Mouse (Mus musculus): ENCODE results near the gene Plxdc1. TPM values are rescaled to one million over a fixed set of nuclear protein-coding genes. Genes with fewer than 3 reads are reported as not detected.

Gene Plxdc1
- total RNA-seq, 2 experiments from 2014 or later = 42.2 to 46.7 TPM

DNA sequence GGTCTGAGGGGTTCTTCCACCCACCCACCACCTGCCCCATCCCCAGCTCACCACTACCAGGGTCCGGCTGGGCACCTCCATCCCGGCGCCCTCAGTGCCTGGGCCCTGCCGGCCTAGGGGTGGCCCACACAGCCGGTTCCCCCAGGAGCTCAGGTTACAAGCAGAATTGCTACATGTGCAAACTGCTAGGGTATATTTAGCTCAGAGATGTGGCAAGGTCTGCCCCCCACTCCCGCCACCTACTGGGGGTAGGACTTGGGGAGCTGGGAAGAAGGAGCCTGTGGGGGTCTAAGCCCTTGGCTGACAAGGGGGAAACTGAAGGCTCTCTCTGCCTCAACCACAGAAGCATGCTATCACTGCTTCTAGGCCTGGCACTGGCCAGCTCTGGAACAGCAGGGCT is 32.0 kb upstream of the Plxdc1 start:
- DNase-seq (ENCODE audit: low spot score in 2 of 2) = no peak

DNA sequence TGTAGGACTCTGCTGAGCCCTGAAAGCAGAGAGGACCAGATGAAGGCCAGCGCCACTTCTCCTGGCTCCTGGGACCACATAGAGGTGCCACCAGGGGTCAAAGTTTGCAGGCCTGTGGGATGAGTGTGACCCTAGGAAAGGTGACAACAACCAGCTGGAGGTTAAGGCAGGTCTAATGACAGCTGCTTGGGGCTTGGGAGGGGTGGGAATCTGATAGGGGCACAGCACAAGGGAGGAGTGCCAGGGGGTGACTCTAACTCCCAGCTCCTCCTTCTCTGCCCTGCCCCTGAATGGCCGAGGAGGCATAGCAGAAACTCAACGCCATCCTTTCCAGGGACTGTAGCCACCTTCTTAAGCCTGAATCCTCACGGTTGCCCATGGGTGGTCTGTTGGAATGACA is 30.6 kb upstream of the Plxdc1 start:
- DNase-seq (ENCODE audit: low spot score in 2 of 2) = no peak

- DNase-seq (ENCODE audit: low spot score in 2 of 2) = no peak
Observed at GRCm38 (mm10) chr11:98016177-98016576, 29.9 kb upstream of the Plxdc1 start.

DNA sequence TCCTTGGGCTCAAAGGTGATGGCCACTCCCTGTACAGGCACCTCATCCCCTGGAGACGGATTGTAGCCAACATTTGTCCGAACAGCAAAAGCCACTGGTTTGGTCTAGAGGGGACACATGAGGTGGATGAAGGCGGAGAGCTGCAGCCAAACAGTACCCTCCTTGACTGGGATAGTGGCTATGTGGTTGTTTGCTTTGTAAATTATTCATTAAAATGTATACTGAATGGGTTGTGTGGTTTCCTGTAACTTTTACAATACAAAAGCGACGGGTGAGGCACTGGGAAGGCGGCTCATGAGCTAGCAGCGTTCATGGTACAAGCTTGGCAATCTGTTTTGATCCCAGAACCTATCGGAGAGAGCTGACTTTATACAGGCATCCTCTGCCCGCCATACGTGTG is 26.6 kb upstream of the Plxdc1 start:
- DNase-seq (ENCODE audit: low spot score in 2 of 2) = no peak

GRCm38 (mm10) chr11:98011716-98012115 is 25.5 kb upstream of the Plxdc1 start:
- DNase-seq (ENCODE audit: low spot score in 2 of 2) = peak in 1 of 2 experiments; percentile 67

DNA sequence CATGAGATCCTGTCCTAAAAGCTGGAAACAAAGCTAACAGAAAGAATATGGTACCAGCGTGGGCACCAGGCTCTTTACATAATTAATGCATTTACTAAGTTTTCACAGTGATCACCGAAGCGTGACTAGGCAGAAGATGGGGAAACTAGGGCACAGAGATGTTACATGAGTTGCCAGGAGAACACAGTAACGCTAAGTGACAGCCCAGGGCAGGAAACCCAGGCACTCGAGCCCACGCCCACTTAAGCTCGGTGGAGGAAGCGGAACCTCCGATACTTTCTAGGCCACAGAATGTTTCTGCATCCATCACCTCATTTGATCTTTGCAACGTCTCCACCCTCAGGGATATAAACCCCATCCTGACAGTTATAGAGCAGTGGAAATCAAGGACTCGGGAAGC is 21.8 kb upstream of the Plxdc1 start:
- no peak for DNase-seq (ENCODE audit: low spot score in 2 of 2)

DNA sequence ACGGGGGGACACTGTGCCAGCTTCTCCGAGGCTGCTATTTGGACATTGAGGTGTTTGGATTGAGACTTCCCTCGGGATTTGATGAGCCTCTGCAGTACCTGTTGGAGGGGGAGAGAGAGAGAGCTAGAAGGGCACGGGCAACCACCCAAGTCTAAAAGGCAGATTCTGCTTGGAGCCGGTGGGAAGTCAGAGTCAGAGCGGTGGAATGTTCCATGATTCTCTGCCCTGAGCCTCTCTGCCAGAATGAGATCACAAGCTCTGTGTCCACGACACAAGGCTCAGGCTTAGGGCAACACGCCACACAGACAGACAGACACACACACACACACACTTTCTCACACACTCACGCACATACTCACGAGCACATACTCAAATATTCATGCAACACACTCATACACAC is 19.4 kb upstream of the Plxdc1 start:
- DNase-seq (ENCODE audit: low spot score in 2 of 2) = no peak

DNA sequence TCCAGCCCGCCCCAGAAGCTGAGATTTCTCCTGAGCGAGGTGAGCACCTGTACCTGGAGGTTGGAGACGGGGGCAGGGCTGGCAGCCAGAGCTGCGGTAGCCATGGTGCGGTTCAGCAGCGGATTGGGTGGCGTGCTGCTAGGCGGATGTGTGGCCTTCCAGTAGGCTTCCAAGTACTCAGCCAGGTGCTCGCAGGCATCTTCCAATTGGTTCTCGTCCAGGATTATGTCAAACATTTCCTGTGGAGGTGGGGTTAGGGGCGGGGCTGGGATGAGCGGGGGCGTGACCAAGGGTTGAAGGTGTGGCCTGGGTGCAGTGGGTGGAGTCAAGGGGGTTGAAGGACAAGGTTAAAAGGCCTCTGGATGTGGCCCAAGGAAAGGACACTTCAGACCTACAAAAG is 18.8 kb upstream of the Plxdc1 start:
- DNase-seq (ENCODE audit: low spot score in 2 of 2) = no peak

DNA sequence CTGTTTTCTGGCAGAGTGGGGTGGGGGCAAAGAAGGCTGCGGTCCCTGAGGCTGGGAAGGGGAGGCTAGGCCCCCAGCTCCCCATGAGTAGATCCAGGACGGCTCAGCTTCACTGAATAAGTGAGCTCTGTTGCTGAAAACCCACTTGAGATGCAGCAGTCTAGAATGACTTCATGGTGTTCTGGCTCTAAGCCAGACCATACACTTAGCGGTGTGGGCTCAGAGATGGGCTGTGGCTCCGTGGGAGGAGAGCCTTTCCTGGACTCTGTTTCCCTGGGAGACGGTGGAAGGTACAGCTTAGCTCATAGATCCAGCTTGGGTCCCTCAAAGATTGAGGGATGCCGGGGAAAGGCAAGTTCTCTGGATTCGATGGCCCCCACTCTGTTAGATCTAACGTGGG is 17.9 kb upstream of the Plxdc1 start:
- peak; percentile 67 to 70 for DNase-seq (ENCODE audit: low spot score in 2 of 2)

GRCm38 (mm10) chr11:98003171-98003671 is 17.0 kb upstream of the Plxdc1 start:
- DNase-seq (ENCODE audit: low spot score in 2 of 2) = no peak

DNA sequence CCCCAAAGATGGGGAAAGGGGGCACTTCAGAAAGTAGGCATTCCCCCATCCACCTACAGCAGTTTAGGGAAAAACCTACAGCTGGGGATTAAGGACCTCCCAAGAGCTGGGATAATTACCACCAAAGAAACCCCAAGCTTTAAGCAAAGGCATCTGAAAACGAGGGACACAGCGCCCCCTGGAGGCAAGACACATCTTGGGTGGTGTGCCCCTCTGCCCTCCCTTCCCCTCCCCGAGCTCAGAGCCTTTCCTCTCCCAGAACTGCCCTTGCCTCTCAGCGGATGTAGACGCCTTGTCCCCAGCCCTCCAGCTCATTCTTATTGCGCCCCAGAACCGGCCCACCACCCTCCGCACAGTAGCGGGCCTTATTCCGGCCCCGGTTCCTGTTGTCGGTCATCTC is 16.4 kb upstream of the Plxdc1 start:
- peak; percentile 75 to 82 for DNase-seq (ENCODE audit: low spot score in 2 of 2)

- DNase-seq (ENCODE audit: low spot score in 2 of 2) = no peak
Observed at GRCm38 (mm10) chr11:98001986-98002385, 15.7 kb upstream of the Plxdc1 start.

DNA sequence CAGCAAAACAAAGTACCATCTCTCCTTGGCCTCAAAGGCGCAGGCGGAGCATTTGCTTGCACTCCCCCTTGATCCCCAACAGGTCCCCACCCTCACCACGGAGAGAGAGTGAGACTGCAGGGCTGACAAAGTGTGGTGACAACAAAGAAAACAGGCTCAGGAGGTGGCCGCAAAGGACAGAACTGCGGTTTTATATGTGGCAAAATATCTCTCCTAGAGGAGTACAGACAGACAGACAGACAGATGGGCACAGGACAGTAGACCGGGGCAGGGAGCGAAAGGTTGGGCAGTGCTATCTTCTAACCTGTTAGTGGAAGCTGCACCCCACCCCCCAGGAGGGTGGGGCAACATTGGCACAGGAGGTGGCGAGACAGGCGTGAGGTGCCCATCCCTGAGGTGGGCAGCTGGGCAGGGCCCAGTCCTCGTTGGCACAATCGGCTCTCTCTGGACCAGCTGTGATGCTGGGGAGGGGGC is 15.1 kb upstream of the Plxdc1 start:
- DNase-seq (ENCODE audit: low spot score in 2 of 2) = no peak

DNA sequence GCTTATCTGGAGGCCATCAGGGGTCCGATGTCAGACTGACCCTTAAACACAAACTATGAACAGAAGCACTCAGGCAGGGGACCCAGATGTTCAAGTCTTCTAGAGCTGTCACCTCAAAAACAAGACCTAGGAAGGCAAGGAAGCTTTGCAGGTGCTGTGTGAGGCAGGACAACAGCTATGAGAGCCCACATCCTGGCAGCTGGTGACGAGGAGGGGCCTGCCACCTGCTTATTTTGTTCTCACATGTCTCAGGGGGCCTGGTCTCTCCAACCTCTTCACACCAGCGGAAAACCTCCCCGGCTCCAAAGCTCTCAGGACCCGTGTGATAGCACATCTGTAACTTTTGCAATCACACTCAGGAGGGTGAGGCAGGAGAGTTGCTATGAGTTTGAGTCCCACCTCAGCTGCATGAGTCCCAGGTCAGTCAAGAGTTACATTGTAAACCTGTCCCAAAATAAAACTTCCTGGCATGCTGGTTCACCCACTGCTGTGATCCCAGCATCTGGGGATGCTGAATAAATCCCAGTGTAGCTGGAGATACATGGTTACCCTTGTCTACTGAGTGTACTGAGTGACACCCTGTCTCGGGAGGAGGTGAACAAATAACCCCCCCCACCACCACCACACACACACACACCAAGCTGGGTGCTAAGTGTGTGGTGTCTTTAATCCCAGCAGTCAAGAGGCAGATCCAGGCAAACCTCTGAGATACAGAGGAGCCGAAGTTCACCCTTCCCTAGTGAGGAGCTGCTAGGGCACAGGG is 14.3 kb upstream of the Plxdc1 start:
- DNase-seq (ENCODE audit: low spot score in 2 of 2) = no peak

- no peak for DNase-seq (ENCODE audit: low spot score in 2 of 2)
Observed at GRCm38 (mm10) chr11:97999748-98000147, 13.5 kb upstream of the Plxdc1 start.

DNA sequence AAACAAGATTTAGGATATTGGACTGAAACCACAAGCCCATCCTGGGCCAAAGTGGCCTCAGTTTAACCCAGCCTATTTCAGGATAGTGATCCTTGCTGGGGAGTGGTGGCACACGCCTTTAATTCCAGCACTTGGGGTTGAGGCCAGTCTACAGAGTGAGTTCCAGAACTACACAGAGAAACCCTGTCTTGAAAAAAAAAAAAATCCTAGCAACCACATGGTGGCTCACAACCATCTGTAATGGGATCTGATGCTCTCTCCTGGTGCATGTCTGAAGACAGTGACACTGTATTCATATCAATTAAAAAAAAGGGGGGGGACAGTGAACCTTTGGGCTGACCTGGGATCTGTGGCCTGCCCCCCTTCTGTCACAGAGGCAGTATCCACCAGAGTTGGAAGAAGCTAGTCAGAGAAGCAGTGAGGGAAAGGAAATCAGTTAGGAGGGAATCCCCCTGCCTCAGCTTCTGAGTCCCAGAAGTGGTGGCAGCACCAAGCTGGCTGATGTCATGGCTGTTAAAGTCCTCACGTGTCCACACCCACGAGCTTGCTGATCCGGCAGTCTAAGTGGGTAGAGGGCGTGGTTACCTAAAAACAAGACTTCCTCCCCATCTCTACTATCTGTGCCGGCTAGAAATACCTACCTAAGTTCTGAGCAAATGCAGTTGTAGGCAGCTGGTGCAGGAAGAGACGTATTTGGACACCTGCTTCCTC is 12.8 kb upstream of the Plxdc1 start:
- DNase-seq (ENCODE audit: low spot score in 2 of 2) = no peak

- no peak for DNase-seq (ENCODE audit: low spot score in 2 of 2)
Observed at GRCm38 (mm10) chr11:97998074-97998793, 12.0 kb upstream of the Plxdc1 start.

GRCm38 (mm10) chr11:97997387-97997960 is 11.2 kb upstream of the Plxdc1 start:
- DNase-seq (ENCODE audit: low spot score in 2 of 2) = no peak

- no peak for DNase-seq (ENCODE audit: low spot score in 2 of 2)
Observed at GRCm38 (mm10) chr11:97996691-97997090, 10.4 kb upstream of the Plxdc1 start.

DNA sequence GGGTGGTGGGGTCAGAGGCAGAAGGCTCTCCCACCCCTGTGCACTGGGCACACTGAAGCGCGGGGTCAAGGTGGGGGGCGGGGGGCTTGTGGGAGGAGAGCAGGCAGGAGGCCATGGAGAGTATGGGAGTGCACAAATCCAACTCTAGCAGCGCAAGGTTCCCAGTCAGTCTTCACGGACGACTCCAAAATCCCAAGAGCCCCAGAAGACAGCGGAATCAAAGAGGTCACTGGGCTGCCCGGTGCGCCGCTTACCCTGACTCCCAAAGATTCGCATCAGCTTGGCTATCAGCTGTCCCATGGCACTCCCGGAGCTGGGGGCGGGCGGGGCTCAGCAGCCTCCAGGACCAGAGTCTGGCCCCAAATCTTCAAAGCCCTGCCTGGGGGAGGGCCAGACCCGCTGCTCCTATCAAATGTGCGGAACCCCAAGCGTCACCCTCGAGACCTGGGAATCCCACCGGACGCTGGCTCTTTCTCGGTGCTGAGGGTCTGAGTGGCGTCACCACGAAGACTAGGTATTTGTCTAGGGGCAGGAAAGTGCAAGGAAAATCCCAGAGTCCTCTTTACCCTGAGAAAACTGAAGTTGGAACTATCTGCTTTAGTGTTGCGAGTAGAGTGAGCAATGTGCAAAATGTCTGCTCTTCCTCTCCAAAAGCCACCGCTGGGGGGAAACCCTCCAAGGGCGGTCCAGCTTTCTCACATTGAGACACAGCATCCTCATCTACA is 9.5 kb upstream of the Plxdc1 start, which contains the start of gene Arl5c:
TSS of gene Arl5c (minus strand) at position 618 of the 725 bp plus-strand sequence.
- DNase-seq (ENCODE audit: low spot score in 2 of 2) = no peak

Measured in left cerebral cortex, adult 18-20 months (tissue).